Mouse (Mus musculus): ENCODE measurements around the gene Kif14. TPM values are rescaled to one million over a fixed set of nuclear protein-coding genes. Genes with fewer than 3 reads are reported as not detected.
A peak's percentile ranks its signal among the peaks of the same experiment; 100 is the strongest.

Kif14 gene
- total and polyA plus RNA-seq, 3 experiments: 5.5 to 12.0 (median 7.8) TPM

- no peaks in the 10 kb centered on the region for H3K79me2 ChIP-seq (replicated peaks; ENCODE audit: control insufficient read depth, extremely low read depth, insufficient read depth, poor library complexity, severe bottlenecking)
- peaks cover 0 to 19% of the 10 kb centered on the region in 2 experiments; a peak in 2 of 4 replicates for H3K4me1 ChIP-seq (ENCODE audit: control insufficient read depth in 1 of 2, insufficient read depth in 2 of 2)
- no peaks in the 10 kb centered on the region for H3K27me3 ChIP-seq (replicated peaks)
- no peak overlapping the region for H3K4me2 ChIP-seq (ENCODE audit: insufficient read depth, low read depth, poor library complexity, severe bottlenecking)
- H3K27ac ChIP-seq (ENCODE audit: insufficient read depth, low read depth): no peak overlapping the region
- H3K9me3 ChIP-seq (replicated peaks; ENCODE audit: low read length): no peaks in the 10 kb centered on the region
- H3K4me3 ChIP-seq (replicated peaks in 1 of 3; ENCODE audit: low read depth in 2 of 3, low read length in 2 of 3, poor library complexity in 1 of 3): no peak overlapping the region
- in situ Hi-C loops (cut with MboI; ENCODE audit: low pct_ligation_motif_present, low pct_unique_long_range_greater_than_20kb, low sequenced_read_pairs) (no loop called here), dilution Hi-C loops (cut with MboI; ENCODE audit: extremely low pct_ligation_motif_present, extremely low pct_unique_long_range_greater_than_20kb, low sequenced_read_pairs) (loop anchor here (25.0 kb wide), 1 partner anchor 175 kb away; no protein-coding TSS in a partner anchor)
- no peaks in the 10 kb centered on the region for H3K36me3 ChIP-seq (replicated peaks in 1 of 2; ENCODE audit: control insufficient read depth in 1 of 2, insufficient read depth in 1 of 2, low read length in 1 of 2)
- no peak for DNase-seq (ENCODE audit: extremely low read depth)
- TF ChIP-seq MYC (IDR thresholded peaks at IDR 0.05; ENCODE audit: low read depth, low read length) (no peak), BHLHE40 (IDR thresholded peaks at IDR 0.05; ENCODE audit: low read depth, low read length) (no peak), EP300 (IDR thresholded peaks at IDR 0.05; ENCODE audit: low read length) (no peak), CTCF (conservative IDR thresholded peaks at IDR 0.05 in 1 of 2, IDR thresholded peaks at IDR 0.05 in 1 of 2; ENCODE audit: low read depth in 2 of 2, low read length in 2 of 2) (no peak), ZKSCAN1 (IDR thresholded peaks at IDR 0.05; ENCODE audit: borderline replicate concordance, low read depth, low read length) (no peak)
- no peak overlapping the region for H3K9ac ChIP-seq (ENCODE audit: insufficient read depth, low read depth)
Observed at GRCm38 (mm10) chr1:136561823-136562222, 95.7 kb downstream of the Kif14 start.

GRCm38 (mm10) chr1:136563149-136563548 is 97.0 kb downstream of the Kif14 start:
- no peak overlapping the region for H3K9ac ChIP-seq (ENCODE audit: insufficient read depth, low read depth)
- H3K4me2 ChIP-seq (ENCODE audit: insufficient read depth, low read depth, poor library complexity, severe bottlenecking): no peak overlapping the region
- TF ChIP-seq USF1 (IDR thresholded peaks at IDR 0.05; ENCODE audit: low read depth, low read length) (no peak), KAT2A (IDR thresholded peaks at IDR 0.05; ENCODE audit: insufficient replicate concordance, low read length) (no peak), CTCF (conservative IDR thresholded peaks at IDR 0.05 in 1 of 2, IDR thresholded peaks at IDR 0.05 in 1 of 2; ENCODE audit: low read depth in 2 of 2, low read length in 2 of 2) (no peak), E2F4 (IDR thresholded peaks at IDR 0.05; ENCODE audit: insufficient replicate concordance, low read depth, low read length) (no peak), TCF12 (IDR thresholded peaks at IDR 0.05; ENCODE audit: low read depth, low read length) (no peak), USF2 (conservative IDR thresholded peaks at IDR 0.05; ENCODE audit: low read depth, low read length) (no peak), HCFC1 (IDR thresholded peaks at IDR 0.05; ENCODE audit: low read depth, low read length) (no peak)
- in situ Hi-C loops (cut with MboI; ENCODE audit: low pct_ligation_motif_present, low pct_unique_long_range_greater_than_20kb, low sequenced_read_pairs) (no loop called here), dilution Hi-C loops (cut with MboI; ENCODE audit: extremely low pct_ligation_motif_present, extremely low pct_unique_long_range_greater_than_20kb, low sequenced_read_pairs) (loop anchor here (25.0 kb wide), 1 partner anchor 174 kb away; no protein-coding TSS in a partner anchor)
- peaks cover 0 to 19% of the 10 kb centered on the region in 2 experiments; a peak in 2 of 4 replicates for H3K4me1 ChIP-seq (ENCODE audit: control insufficient read depth in 1 of 2, insufficient read depth in 2 of 2)
- no peaks in the 10 kb centered on the region for H3K79me2 ChIP-seq (replicated peaks; ENCODE audit: control insufficient read depth, extremely low read depth, insufficient read depth, poor library complexity, severe bottlenecking)
- no peak for DNase-seq (ENCODE audit: extremely low read depth)
- no peak overlapping the region for H3K4me3 ChIP-seq (replicated peaks in 1 of 3; ENCODE audit: low read depth in 2 of 3, low read length in 2 of 3, poor library complexity in 1 of 3)
- H3K27me3 ChIP-seq (replicated peaks): no peaks in the 10 kb centered on the region
- no peak overlapping the region for H3K27ac ChIP-seq (ENCODE audit: insufficient read depth, low read depth)
- no peaks in the 10 kb centered on the region for H3K9me3 ChIP-seq (replicated peaks; ENCODE audit: low read length)
- H3K36me3 ChIP-seq (replicated peaks in 1 of 2; ENCODE audit: control insufficient read depth in 1 of 2, insufficient read depth in 1 of 2, low read length in 1 of 2): no peaks in the 10 kb centered on the region

GRCm38 (mm10) chr1:136564963-136565362 is 98.8 kb downstream of the Kif14 start:
- Histone ChIP-seq H3K4me3 (replicated peaks in 1 of 3; ENCODE audit: low read depth in 2 of 3, low read length in 2 of 3, poor library complexity in 1 of 3) (no peak overlapping the region), H3K4me1 (ENCODE audit: control insufficient read depth in 1 of 2, insufficient read depth in 2 of 2) (peaks cover 4 to 34% of the 10 kb centered on the region in 2 experiments; a peak in 3 of 4 replicates), H3K36me3 (replicated peaks in 1 of 2; ENCODE audit: control insufficient read depth in 1 of 2, insufficient read depth in 1 of 2, low read length in 1 of 2) (no peaks in the 10 kb centered on the region), H3K79me2 (replicated peaks; ENCODE audit: control insufficient read depth, extremely low read depth, insufficient read depth, poor library complexity, severe bottlenecking) (no peaks in the 10 kb centered on the region), H3K9ac (ENCODE audit: insufficient read depth, low read depth) (no peak overlapping the region), H3K27me3 (replicated peaks) (no peaks in the 10 kb centered on the region), H3K4me2 (ENCODE audit: insufficient read depth, low read depth, poor library complexity, severe bottlenecking) (no peak overlapping the region), H3K27ac (ENCODE audit: insufficient read depth, low read depth) (no peak overlapping the region), H3K9me3 (replicated peaks; ENCODE audit: low read length) (no peaks in the 10 kb centered on the region)
- peak; percentile 42 for DNase-seq (ENCODE audit: extremely low read depth)
- in situ Hi-C loops (cut with MboI; ENCODE audit: low pct_ligation_motif_present, low pct_unique_long_range_greater_than_20kb, low sequenced_read_pairs) (no loop called here), dilution Hi-C loops (cut with MboI; ENCODE audit: extremely low pct_ligation_motif_present, extremely low pct_unique_long_range_greater_than_20kb, low sequenced_read_pairs) (loop anchor here (25.0 kb wide), 1 partner anchor 172 kb away; no protein-coding TSS in a partner anchor)
- TF ChIP-seq CHD1 (IDR thresholded peaks at IDR 0.05; ENCODE audit: low read depth, low read length) (no peak), RAD21 (IDR thresholded peaks at IDR 0.05; ENCODE audit: low read depth, low read length) (peak; percentile 74), CHD2 (IDR thresholded peaks at IDR 0.05; ENCODE audit: low read length) (no peak), UBTF (IDR thresholded peaks at IDR 0.05; ENCODE audit: low read depth, low read length) (no peak), ELF1 (IDR thresholded peaks at IDR 0.05; ENCODE audit: low read depth, low read length) (no peak), POLR2A (IDR thresholded peaks at IDR 0.05; ENCODE audit: low read depth, low read length) (no peak), SMC3 (IDR thresholded peaks at IDR 0.05; ENCODE audit: low read depth, low read length) (peak; percentile 85), MEF2A (IDR thresholded peaks at IDR 0.05; ENCODE audit: borderline replicate concordance, low read depth, low read length) (no peak), CTCF (conservative IDR thresholded peaks at IDR 0.05 in 1 of 2, IDR thresholded peaks at IDR 0.05 in 1 of 2; ENCODE audit: low read depth in 2 of 2, low read length in 2 of 2) (peak; percentile 20 to 72; a peak in 3 of 4 replicates), JUN (IDR thresholded peaks at IDR 0.05; ENCODE audit: insufficient read depth, low read depth, low read length) (no peak), HCFC1 (IDR thresholded peaks at IDR 0.05; ENCODE audit: low read depth, low read length) (no peak), ZC3H11A (IDR thresholded peaks at IDR 0.05; ENCODE audit: low read depth, low read length) (peak; percentile 31; the same call in 1 of the 2 replicates), POLR2AphosphoS2 (IDR thresholded peaks at IDR 0.05; ENCODE audit: low read depth, low read length) (no peak), MAX (IDR thresholded peaks at IDR 0.05; ENCODE audit: low read length) (no peak), TBP (conservative IDR thresholded peaks at IDR 0.05; ENCODE audit: low read depth, low read length) (no peak), BHLHE40 (IDR thresholded peaks at IDR 0.05; ENCODE audit: low read depth, low read length) (no peak), MYC (IDR thresholded peaks at IDR 0.05; ENCODE audit: low read depth, low read length) (no peak), USF1 (IDR thresholded peaks at IDR 0.05; ENCODE audit: low read depth, low read length) (no peak), IRF4 (IDR thresholded peaks at IDR 0.05; ENCODE audit: low read depth, low read length) (no peak)
